Mouse (Mus musculus) heart, postnatal 0 days (tissue): Measurements from ENCODE around the gene Sec61a1. TPM values are rescaled to one million over a fixed set of nuclear protein-coding genes. Genes with fewer than 3 reads are reported as not detected.

Experiments
- ATAC-seq: fragments of 200-750 bp; cut with Nextera tagmentation; 2 replicates; pipeline ENCODE4 v1.8.0; 2017; ENCODE audit warnings: low read depth, moderate number of reproducible peaks, moderate library complexity; ENCODE audit not compliant: insufficient read depth
- DNase-seq: peaks from one replicate; pipeline ENCODE4 v3.0.0-alpha.2; 2016; ENCODE audit warnings: low spot score
- H3K27ac ChIP-seq: fragments of 300-500 bp; sonication (generic); 2 replicates; pipeline ENCODE4 v1.5.1; 2014; ENCODE audit warnings: low read depth, mild to moderate bottlenecking
- H3K27me3 ChIP-seq: fragments of 300-500 bp; sonication (generic); 2 replicates; pipeline ENCODE4 v1.6.1; 2014; ENCODE audit warnings: low read length, mixed read lengths; ENCODE audit not compliant: control insufficient read depth, insufficient read depth
- H3K36me3 ChIP-seq: fragments of 300-500 bp; sonication (generic); replicated peaks from 2 replicates; pipeline ENCODE4 v1.6.1; 2014; ENCODE audit warnings: low read length, mixed read lengths; ENCODE audit not compliant: control insufficient read depth, insufficient read depth
- H3K4me1 ChIP-seq: fragments of 300-500 bp; sonication (generic); 2 replicates; pipeline ENCODE4 v1.6.1; 2014; ENCODE audit warnings: antibody characterized with exemption; ENCODE audit not compliant: control insufficient read depth, insufficient read depth
- H3K4me2 ChIP-seq: fragments of 300-500 bp; sonication (generic); 2 replicates; pipeline ENCODE4 v1.6.1; 2014; ENCODE audit warnings: low read depth, mild to moderate bottlenecking, low read length, moderate library complexity
- H3K4me3 ChIP-seq: fragments of 300-500 bp; sonication (generic); 2 replicates; pipeline ENCODE4 v1.5.1; 2014; ENCODE audit warnings: low read depth, low read length
- H3K9ac ChIP-seq: fragments of 300-500 bp; sonication (generic); replicated peaks from 2 replicates; pipeline ENCODE4 v1.6.1; 2014; ENCODE audit warnings: low read depth, low read length, mixed read lengths
- H3K9me3 ChIP-seq: fragments of 300-500 bp; sonication (generic); replicated peaks from 2 replicates; pipeline ENCODE4 v1.6.1; 2016; ENCODE audit warnings: low read length; ENCODE audit not compliant: control insufficient read depth
- CTCF ChIP-seq: IDR thresholded peaks from 2 replicates; pipeline ENCODE4 v1.5.1; 2016; ENCODE audit warnings: antibody characterized with exemption, control low read depth, low read depth
- EP300 ChIP-seq: IDR thresholded peaks from 2 replicates; pipeline ENCODE4 v1.6.1; 2016; ENCODE audit warnings: antibody characterized with exemption, low read depth
- WGBS: fragments of 180-500 bp; shearing (Covaris S2); extraction: QIAGEN DNeasy Blood & Tissue Kit; methylation state at CpG from one replicate; pipeline ENCODE4 v1.1.7; 2014; 5-methylcytosine and 5-hydroxymethylcytosine counted together
- polyA plus RNA-seq: library from polyadenylated mRNA; unstranded; fragments of >200 nt; fragmentation: Nextera tagmentation; extraction: Ambion mirVana; gene quantifications from 2 replicates; pipeline ENCODE4 v1.2.1, GENCODE M21; 2015
- total RNA-seq: library from RNA; depleted of rRNA; stranded (reverse); fragments of >200 nt; gene quantifications from 2 replicates; pipeline ENCODE4 v1.2.3, GENCODE M21; 2014; ENCODE audit warnings: low replicate concordance

The Sec61a1 gene
- total and polyA plus RNA-seq, 2 experiments from 2014 or later: 85.9 to 131 TPM

DNA sequence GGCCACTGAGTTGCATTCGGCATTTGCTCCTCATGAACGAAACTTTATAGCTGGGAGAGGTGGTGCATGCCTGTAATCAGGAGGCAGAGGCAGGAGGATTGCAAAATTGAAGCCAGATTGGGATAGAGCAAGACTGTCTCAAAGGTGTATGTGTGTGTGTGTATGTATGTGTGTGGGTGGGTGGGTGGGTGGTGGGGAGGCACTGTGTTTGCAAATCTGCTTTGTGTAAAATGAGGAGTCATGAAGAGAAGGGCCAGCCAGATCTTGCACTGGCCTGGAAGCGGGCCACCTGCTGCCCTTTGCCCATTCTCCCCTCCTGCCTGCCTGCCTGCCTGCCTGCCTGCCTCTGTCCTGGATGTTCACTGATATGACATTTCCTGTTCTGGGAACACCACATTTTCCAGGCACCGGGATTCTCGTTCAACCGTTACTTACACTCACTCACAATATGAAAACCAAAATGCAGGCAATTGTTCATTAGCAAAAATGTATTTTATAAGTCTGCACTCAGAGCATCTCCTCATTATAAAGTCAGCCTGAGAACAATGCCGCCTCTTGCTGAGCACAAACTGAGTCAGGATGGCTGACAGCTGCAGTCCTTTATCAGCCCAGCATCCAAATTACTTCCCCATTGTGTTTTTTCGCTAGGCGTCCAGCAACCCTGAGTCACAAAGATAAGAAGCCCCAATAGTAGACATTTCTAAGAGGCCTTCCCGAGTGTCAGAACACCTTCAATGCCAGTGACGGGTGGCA is 26.1 kb upstream of the Sec61a1 start:
- Histone ChIP-seq H3K4me2 (no peak overlapping the region), H3K4me1 (no peaks in the 10 kb centered on the region; the same call in 1 of the 2 replicates), H3K27ac (no peak overlapping the region), H3K4me3 (no peak overlapping the region), H3K9me3 (no peaks in the 10 kb centered on the region), H3K27me3 (peaks cover 23% of the 10 kb centered on the region), H3K9ac (no peak overlapping the region), H3K36me3 (no peaks in the 10 kb centered on the region)
- no peak for ATAC-seq
- TF ChIP-seq EP300: no peak
- WGBS: 26% methylated on average over 11 of the region's 11 CpGs
- DNase-seq: no peak

DNA sequence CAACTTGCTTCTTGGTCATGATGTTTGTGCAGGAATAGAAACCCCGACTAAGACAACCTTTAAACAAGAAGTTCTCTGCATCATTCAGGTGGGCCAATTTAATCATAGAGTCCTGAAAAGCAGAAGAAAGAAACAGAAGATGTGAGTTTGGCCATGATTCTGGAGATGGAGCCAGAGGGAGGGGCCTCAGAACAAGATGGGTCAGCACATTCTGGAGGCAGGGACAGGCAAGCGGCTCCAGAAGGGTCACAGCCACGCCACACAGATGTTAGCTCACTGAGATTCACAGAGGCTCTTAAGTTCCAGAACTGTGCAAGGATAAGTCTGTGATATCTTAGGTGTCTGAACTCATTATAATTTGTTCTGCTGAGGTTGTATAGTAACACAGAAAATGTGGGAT is 25.5 kb upstream of the Sec61a1 start:
- no peak overlapping the region for H3K27ac ChIP-seq
- WGBS: 80% methylated on average over 3 of the region's 3 CpGs
- no peaks in the 10 kb centered on the region; the same call in 1 of the 2 replicates for H3K4me1 ChIP-seq
- no peaks in the 10 kb centered on the region for H3K36me3 ChIP-seq
- H3K9me3 ChIP-seq: no peaks in the 10 kb centered on the region
- ATAC-seq (no peak), DNase-seq (no peak)
- H3K4me3 ChIP-seq: no peak overlapping the region
- no peak overlapping the region for H3K4me2 ChIP-seq
- TF ChIP-seq CTCF: no peak
- H3K9ac ChIP-seq: no peak overlapping the region
- peaks cover 23% of the 10 kb centered on the region for H3K27me3 ChIP-seq

DNA sequence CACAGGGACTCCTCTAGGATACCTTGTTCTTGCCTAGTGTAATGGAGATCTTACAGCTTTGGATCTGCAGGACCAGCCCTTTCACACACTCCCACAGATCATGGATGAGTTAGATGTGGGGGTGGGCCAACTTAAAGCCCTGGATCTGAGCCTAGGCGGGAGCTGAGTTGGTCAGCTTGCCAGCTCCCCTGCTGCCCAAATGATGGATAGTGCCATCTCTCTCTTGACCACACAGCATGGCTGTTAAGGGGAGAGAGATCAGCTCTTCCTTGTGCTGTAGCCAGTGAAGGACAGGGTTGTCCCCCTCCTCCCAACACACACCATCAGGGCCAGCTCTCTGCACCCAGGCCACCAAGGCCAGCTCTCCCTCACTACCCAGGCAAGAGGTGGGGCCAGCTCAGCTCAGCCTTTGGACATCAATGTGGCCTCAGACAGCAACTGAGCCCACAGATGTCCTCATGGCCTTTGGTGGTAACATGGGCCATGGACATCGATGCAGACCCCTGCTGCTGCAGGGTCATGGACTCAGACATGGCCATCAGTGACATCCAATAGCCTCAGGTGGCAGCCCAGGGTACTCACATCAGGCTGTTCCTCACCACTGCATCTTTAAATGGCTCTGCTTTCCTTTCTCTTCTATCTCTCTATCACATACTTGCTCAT is 21.5 kb upstream of the Sec61a1 start:
- Histone ChIP-seq H3K4me3 (no peak overlapping the region), H3K4me2 (no peak overlapping the region), H3K9ac (no peak overlapping the region), H3K4me1 (no peaks in the 10 kb centered on the region; the same call in 1 of the 2 replicates), H3K27ac (no peak overlapping the region), H3K27me3 (peaks cover 11% of the 10 kb centered on the region), H3K36me3 (no peaks in the 10 kb centered on the region), H3K9me3 (no peaks in the 10 kb centered on the region)
- DNase-seq (no peak), ATAC-seq (no peak)
- 70% methylated on average over 2 of the region's 2 CpGs for WGBS
- TF ChIP-seq CTCF (no peak), EP300 (no peak)

DNA sequence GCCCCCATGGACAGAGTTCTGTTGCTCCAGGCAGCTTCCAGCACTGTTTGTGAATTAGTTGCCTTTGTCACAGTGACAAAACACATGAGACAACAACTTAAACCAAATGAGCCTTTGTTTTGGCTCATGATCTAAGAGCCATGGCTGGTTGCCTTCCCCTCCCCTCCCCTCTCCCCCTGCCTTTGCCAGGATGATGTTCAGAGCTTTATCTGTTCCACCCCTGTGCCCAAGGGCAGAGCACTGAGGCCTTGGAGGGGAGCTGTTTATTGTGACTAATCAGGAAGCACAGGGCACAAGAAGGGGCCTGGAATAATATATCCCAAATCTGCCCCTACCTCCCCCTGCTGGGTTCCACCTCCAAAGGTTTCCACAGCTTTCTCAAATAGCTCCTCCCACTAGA is 11.6 kb upstream of the Sec61a1 start:
- no peaks in the 10 kb centered on the region for H3K4me1 ChIP-seq
- no peak overlapping the region for H3K9ac ChIP-seq
- TF ChIP-seq CTCF: no peak
- no peak for TF ChIP-seq EP300
- DNase-seq: no peak
- H3K4me3 ChIP-seq: no peak overlapping the region
- H3K4me2 ChIP-seq: no peak overlapping the region
- no peaks in the 10 kb centered on the region for H3K27me3 ChIP-seq
- no peaks in the 10 kb centered on the region for H3K36me3 ChIP-seq
- no peaks in the 10 kb centered on the region for H3K9me3 ChIP-seq
- ATAC-seq: no peak
- no peak overlapping the region for H3K27ac ChIP-seq

DNA sequence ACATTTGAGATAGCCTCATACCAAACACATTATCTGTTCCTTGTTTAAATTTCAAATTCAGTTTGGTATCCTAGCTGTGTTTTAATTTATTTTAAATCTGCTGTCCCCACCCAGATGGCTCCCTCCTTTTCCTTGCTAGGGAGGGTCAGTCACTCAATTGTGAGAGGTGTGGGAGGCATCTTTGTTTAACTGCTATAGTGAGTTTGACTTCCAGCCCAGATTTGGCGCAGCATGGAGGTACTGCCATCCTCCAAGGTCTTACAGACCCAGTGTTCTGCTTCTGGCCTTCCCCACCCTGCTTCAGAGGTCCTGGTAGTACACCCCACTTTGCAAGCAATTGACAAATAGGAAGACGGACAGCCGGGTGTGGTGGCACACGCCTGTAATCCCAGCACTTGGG is 5.4 kb upstream of the Sec61a1 start:
- Histone ChIP-seq H3K27me3 (no peaks in the 10 kb centered on the region), H3K4me3 (no peak overlapping the region), H3K9me3 (no peaks in the 10 kb centered on the region), H3K4me2 (no peak overlapping the region), H3K36me3 (no peaks in the 10 kb centered on the region), H3K27ac (no peak overlapping the region), H3K4me1 (peaks cover 7% of the 10 kb centered on the region; the same call in 1 of the 2 replicates), H3K9ac (no peak overlapping the region)
- TF ChIP-seq EP300 (no peak), CTCF (no peak)
- 79% methylated on average over 4 of the region's 4 CpGs for WGBS
- ATAC-seq (no peak), DNase-seq (no peak)
